8 mouse cellular contexts compared by ENCODE assay signal in the genomic region with DNA sequence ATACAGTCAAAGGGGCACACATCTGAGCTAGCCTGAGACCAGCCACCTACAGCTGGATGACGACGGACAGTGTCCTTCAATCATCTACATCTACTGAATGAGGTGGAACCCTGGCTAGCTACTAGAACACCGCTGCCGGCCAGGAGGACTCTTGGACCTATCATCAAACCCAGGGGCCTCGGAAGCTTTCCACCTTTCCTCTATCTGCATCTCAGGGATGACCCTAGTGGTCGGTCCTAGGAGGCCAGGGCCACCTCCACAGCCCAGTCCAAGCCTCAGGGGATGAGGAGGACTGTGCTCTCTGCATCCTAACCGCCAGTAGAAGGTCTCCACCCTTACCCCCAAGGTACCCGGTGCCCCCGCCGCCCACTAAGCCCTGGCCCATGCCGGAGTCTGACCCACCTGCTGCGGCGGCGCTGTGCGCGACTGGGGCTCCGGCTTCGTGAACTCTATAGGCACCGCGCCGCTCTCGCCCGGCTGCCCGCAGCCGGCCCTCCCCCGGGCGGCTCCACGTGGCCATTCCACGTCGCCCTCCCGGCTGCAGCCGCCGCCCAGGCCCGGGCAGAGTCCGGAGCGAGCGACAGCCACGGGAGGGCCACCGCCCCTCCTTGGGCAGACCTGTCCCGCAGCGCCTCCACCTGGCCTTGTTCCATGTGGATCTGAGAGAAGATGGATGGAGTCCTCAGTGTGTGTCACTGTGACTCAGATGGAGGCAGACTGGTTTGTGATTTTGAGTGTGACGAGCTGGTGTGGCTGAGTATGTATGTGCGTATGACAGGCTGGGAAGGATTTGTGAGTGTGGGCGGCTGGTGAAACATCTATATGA. TPM values are rescaled to one million over a fixed set of nuclear protein-coding genes. Genes with fewer than 3 reads are reported as not detected.
DNase-seq lines count a peak whose midpoint lies in the region; ATAC-seq lines count a peak whose summit lies in the region.

Gene Cgref1, minus strand, starts transcription at position 636 of the 826 bp plus-strand sequence.

- peak; percentile 66 for DNase-seq in layer of hippocampus, adult 11-12 months (ENCODE audit: low spot score)
- no peak for DNase-seq in layer of hippocampus, adult 9-10 months (ENCODE audit: low spot score)
- DNase-seq in cerebellum, postnatal 36 days, result peak; percentile 73 to 76
- peak; percentile 66 for DNase-seq in gastrocnemius, postnatal 14 days
- peak; percentile 77 for DNase-seq in kidney, adult 18-20 months
- peak; percentile 72 for DNase-seq in left cerebral cortex, postnatal 4 days
- peak; percentile 60 for DNase-seq in midbrain, embryonic 10.5 days (ENCODE audit: low spot score)

- H3K4me1 ChIP-seq in midbrain, embryonic 10.5 days, result peaks cover 28% of the 10 kb centered on the region
- 0 out of 2 replicates have a peak, but pooled peaks cover 7% of the 10 kb centered on the region for H3K4me1 ChIP-seq in stomach, embryonic 14.5 days (ENCODE audit: control insufficient read depth, insufficient read depth, low read length)

- ATAC-seq in stomach, embryonic 14.5 days (ENCODE audit: insufficient number of reproducible peaks, insufficient read depth, low FRiP score, low read depth), result peak; percentile 70

- peaks cover 51% of the 10 kb centered on the region for H3K27me3 ChIP-seq in midbrain, embryonic 10.5 days (ENCODE audit: low read depth, poor library complexity, severe bottlenecking)
- H3K27me3 ChIP-seq in stomach, embryonic 14.5 days (ENCODE audit: control insufficient read depth, insufficient read depth, low read length), result peaks cover 2% of the 10 kb centered on the region; the same call in 1 of the 2 replicates

- WGBS in midbrain, embryonic 10.5 days, result 5% methylated on average over 44 of the region's 44 CpGs
- 5% methylated on average over 44 of the region's 44 CpGs for WGBS in stomach, embryonic 14.5 days

- H3K4me2 ChIP-seq in stomach, embryonic 14.5 days (replicated peaks; ENCODE audit: low read depth, low read length), result peak within 1 kb of the TSS; percentile 84

- peak within 1 kb of the TSS; percentile 81 for H3K27ac ChIP-seq in midbrain, embryonic 10.5 days (replicated peaks)
- no peak within 1 kb of the TSS for H3K27ac ChIP-seq in stomach, embryonic 14.5 days (ENCODE audit: low read length)

- H3K9ac ChIP-seq in stomach, embryonic 14.5 days (replicated peaks; ENCODE audit: low read depth, low read length), result peak within 1 kb of the TSS; percentile 29; the same call in 1 of the 2 replicates

- intact Hi-C loops in gastrocnemius, postnatal 14 days (cut with DNase I; ENCODE audit: low total_unique reads), result no loop called here
- intact Hi-C loops in left cerebral cortex, postnatal 4 days (cut with DNase I), result no loop called here

- no peaks in the 10 kb centered on the region for H3K9me3 ChIP-seq in midbrain, embryonic 10.5 days (replicated peaks)
- no peaks in the 10 kb centered on the region for H3K9me3 ChIP-seq in stomach, embryonic 14.5 days (ENCODE audit: control insufficient read depth, low read depth, low read length)

- H3K4me3 ChIP-seq in midbrain, embryonic 10.5 days, result peak within 1 kb of the TSS; percentile 64
- H3K4me3 ChIP-seq in stomach, embryonic 14.5 days (ENCODE audit: low read depth, low read length), result peak within 1 kb of the TSS; percentile 29

- H3K36me3 ChIP-seq in midbrain, embryonic 10.5 days, result no peaks in the 10 kb centered on the region
- no peaks in the 10 kb centered on the region for H3K36me3 ChIP-seq in stomach, embryonic 14.5 days (ENCODE audit: control insufficient read depth, insufficient read depth, low read length)

RNA-seq across cellular contexts. Expression of gene Cgref1, which starts in this region (rescaled TPM):
- total RNA-seq in gastrocnemius, postnatal 14 days (2021), result 1 to 10 TPM; 4.5 to 7.7 TPM
- total RNA-seq in left cerebral cortex, postnatal 4 days (2021), result 10 to 100 TPM; 53.9 TPM
- 4.9 and 5.8 TPM in 2 replicates for polyA plus RNA-seq in midbrain, embryonic 10.5 days (2016; fragmentation: Nextera tagmentation; extraction: Ambion mirVana)
- polyA plus RNA-seq in stomach, embryonic 14.5 days (2014; fragmentation: Nextera tagmentation; extraction: Ambion mirVana), result 5.7 and 6.4 TPM in 2 replicates

Comparison
In these comparisons a context has a peak if more than half of its experiments do, and no peak if none do; other contexts are left out.
1. RNA of gene Cgref1 (total RNA-seq): 53.9 TPM in left cerebral cortex, postnatal 4 days; 4.5 to 7.7 TPM in gastrocnemius, postnatal 14 days; every median in the first group is over 4 times any median in the second.